Mouse (Mus musculus): ENCODE data around the gene Rab4a. TPM values are rescaled to one million over a fixed set of nuclear protein-coding genes. Genes with fewer than 3 reads are reported as not detected.
A peak's percentile ranks its signal among the peaks of the same experiment; 100 is the strongest.

The Rab4a gene
- polyA plus RNA-seq, 1 experiment from 2014 or later: 104 TPM

- H3K4me1 ChIP-seq (replicated peaks; ENCODE audit: control insufficient read depth, insufficient read depth, low read length): no peaks in the 10 kb centered on the region
- H3K27ac ChIP-seq (ENCODE audit: low read depth, low read length): no peak overlapping the region
- H3K36me3 ChIP-seq (ENCODE audit: control insufficient read depth, insufficient read depth): no peaks in the 10 kb centered on the region
- ATAC-seq: no peak
- no peak overlapping the region for H3K4me3 ChIP-seq (ENCODE audit: low read depth, low read length)
- H3K9me3 ChIP-seq (ENCODE audit: control insufficient read depth): no peaks in the 10 kb centered on the region
- no peak overlapping the region for H3K9ac ChIP-seq (ENCODE audit: low read depth, low read length)
- no peak for TF ChIP-seq CTCF (IDR thresholded peaks at IDR 0.05; ENCODE audit: low read depth)
- H3K4me2 ChIP-seq (replicated peaks; ENCODE audit: low read depth): no peak overlapping the region
- WGBS: 80% methylated on average over 6 of the region's 6 CpGs
- H3K27me3 ChIP-seq (replicated peaks; ENCODE audit: control insufficient read depth, insufficient read depth, low read length): no peaks in the 10 kb centered on the region
These were observed 67.6 kb downstream of the Rab4a start for GRCm38 (mm10) chr8:123873364-123873763.

DNA sequence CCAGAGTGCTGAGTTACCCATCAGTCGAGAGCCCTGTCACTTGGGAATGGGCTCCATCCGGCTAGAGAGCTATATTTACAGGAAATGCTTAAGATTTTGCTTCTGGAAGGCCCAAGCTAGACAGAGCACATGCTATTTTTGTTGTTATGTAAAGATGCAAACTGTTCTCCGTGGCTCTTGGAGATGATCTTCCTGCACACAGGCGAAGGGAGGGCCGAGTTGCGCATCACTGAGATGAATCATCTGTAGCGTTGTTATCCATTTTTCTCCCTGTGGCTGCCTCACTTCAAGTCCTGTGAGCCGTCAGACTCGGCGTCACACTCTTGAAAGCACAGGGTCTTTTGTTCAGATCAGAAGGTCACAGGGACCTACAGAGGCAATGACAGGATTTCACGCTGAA is 68.5 kb downstream of the Rab4a start:
- Histone ChIP-seq H3K9ac (ENCODE audit: low read depth, low read length) (no peak overlapping the region), H3K9me3 (ENCODE audit: control insufficient read depth) (no peaks in the 10 kb centered on the region), H3K4me1 (replicated peaks; ENCODE audit: control insufficient read depth, insufficient read depth, low read length) (no peaks in the 10 kb centered on the region), H3K4me2 (replicated peaks; ENCODE audit: low read depth) (no peak overlapping the region), H3K27ac (ENCODE audit: low read depth, low read length) (no peak overlapping the region), H3K27me3 (replicated peaks; ENCODE audit: control insufficient read depth, insufficient read depth, low read length) (no peaks in the 10 kb centered on the region), H3K36me3 (ENCODE audit: control insufficient read depth, insufficient read depth) (no peaks in the 10 kb centered on the region), H3K4me3 (ENCODE audit: low read depth, low read length) (no peak overlapping the region)
- no peak for TF ChIP-seq CTCF (IDR thresholded peaks at IDR 0.05; ENCODE audit: low read depth)
- WGBS: 74% methylated on average over 11 of the region's 11 CpGs
- no peak for ATAC-seq

GRCm38 (mm10) chr8:123877865-123878264 is 72.1 kb downstream of the Rab4a start:
- Histone ChIP-seq H3K27me3 (replicated peaks; ENCODE audit: control insufficient read depth, insufficient read depth, low read length) (no peaks in the 10 kb centered on the region), H3K36me3 (ENCODE audit: control insufficient read depth, insufficient read depth) (no peaks in the 10 kb centered on the region), H3K4me2 (replicated peaks; ENCODE audit: low read depth) (no peak overlapping the region), H3K9me3 (ENCODE audit: control insufficient read depth) (no peaks in the 10 kb centered on the region), H3K4me3 (ENCODE audit: low read depth, low read length) (no peak overlapping the region), H3K9ac (ENCODE audit: low read depth, low read length) (no peak overlapping the region), H3K4me1 (replicated peaks; ENCODE audit: control insufficient read depth, insufficient read depth, low read length) (no peaks in the 10 kb centered on the region; the same call in 1 of the 2 replicates), H3K27ac (ENCODE audit: low read depth, low read length) (no peak overlapping the region)
- no peak for TF ChIP-seq CTCF (IDR thresholded peaks at IDR 0.05; ENCODE audit: low read depth)
- ATAC-seq: no peak
- WGBS: 51% methylated on average over 2 of the region's 2 CpGs

DNA sequence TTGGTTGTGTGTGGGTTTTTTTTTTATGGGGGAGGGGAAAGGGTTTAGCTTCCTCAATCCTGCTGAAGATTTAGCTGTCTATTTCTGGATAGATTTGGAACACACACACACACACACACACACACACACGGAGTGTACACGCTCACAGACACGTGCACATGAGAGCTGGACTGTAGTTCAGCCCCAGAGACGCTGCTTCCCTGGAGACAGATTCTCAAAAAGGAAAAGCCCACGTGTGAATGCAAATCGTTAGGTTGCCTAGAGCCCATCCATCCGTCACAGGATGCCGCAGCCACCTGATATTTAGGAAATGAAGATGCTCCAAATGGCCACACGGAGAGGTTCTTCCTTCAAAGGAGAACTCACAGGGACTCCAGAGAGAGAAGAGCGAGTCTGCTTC is 74.5 kb downstream of the Rab4a start:
- H3K9me3 ChIP-seq (ENCODE audit: control insufficient read depth): no peaks in the 10 kb centered on the region
- no peak for ATAC-seq
- H3K36me3 ChIP-seq (ENCODE audit: control insufficient read depth, insufficient read depth): no peaks in the 10 kb centered on the region
- no peak for TF ChIP-seq CTCF (IDR thresholded peaks at IDR 0.05; ENCODE audit: low read depth)
- no peaks in the 10 kb centered on the region for H3K27me3 ChIP-seq (replicated peaks; ENCODE audit: control insufficient read depth, insufficient read depth, low read length)
- no peaks in the 10 kb centered on the region; the same call in 1 of the 2 replicates for H3K4me1 ChIP-seq (replicated peaks; ENCODE audit: control insufficient read depth, insufficient read depth, low read length)
- H3K27ac ChIP-seq (ENCODE audit: low read depth, low read length): no peak overlapping the region
- no peak overlapping the region for H3K4me2 ChIP-seq (replicated peaks; ENCODE audit: low read depth)
- 69% methylated on average over 10 of the region's 10 CpGs for WGBS
- no peak overlapping the region for H3K9ac ChIP-seq (ENCODE audit: low read depth, low read length)
- H3K4me3 ChIP-seq (ENCODE audit: low read depth, low read length): no peak overlapping the region

GRCm38 (mm10) chr8:123880821-123881350 is 75.1 kb downstream of the Rab4a start:
- Histone ChIP-seq H3K4me3 (ENCODE audit: low read depth, low read length) (no peak overlapping the region), H3K4me2 (replicated peaks; ENCODE audit: low read depth) (no peak overlapping the region), H3K27me3 (replicated peaks; ENCODE audit: control insufficient read depth, insufficient read depth, low read length) (no peaks in the 10 kb centered on the region), H3K4me1 (replicated peaks; ENCODE audit: control insufficient read depth, insufficient read depth, low read length) (no peaks in the 10 kb centered on the region; the same call in 1 of the 2 replicates), H3K36me3 (ENCODE audit: control insufficient read depth, insufficient read depth) (no peaks in the 10 kb centered on the region), H3K27ac (ENCODE audit: low read depth, low read length) (no peak overlapping the region), H3K9ac (ENCODE audit: low read depth, low read length) (no peak overlapping the region), H3K9me3 (ENCODE audit: control insufficient read depth) (no peaks in the 10 kb centered on the region)
- 17% methylated on average over 4 of the region's 4 CpGs for WGBS
- peak; percentile 62 for TF ChIP-seq CTCF (IDR thresholded peaks at IDR 0.05; ENCODE audit: low read depth)
- ATAC-seq: no peak

DNA sequence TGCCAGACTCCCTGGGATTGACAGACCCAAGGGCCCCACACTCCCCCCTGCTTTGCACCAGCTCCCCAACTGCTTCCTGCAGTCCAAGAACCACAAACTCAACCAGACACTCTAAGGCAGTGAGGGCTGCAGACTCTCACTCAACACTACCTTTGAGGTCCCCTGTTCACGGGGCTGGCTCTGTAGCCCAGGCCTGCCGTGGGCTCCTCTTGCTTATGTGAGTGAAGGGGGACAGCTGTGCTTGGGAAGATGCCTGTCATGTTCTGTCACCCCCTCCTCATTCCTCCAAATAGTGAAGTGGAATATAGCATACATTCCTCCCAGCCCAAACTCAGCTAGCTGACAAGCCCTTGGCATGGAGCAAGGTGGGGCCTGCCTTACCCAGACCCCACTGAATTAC is 76.6 kb downstream of the Rab4a start:
- Histone ChIP-seq H3K9ac (ENCODE audit: low read depth, low read length) (no peak overlapping the region), H3K36me3 (ENCODE audit: control insufficient read depth, insufficient read depth) (no peaks in the 10 kb centered on the region), H3K4me2 (replicated peaks; ENCODE audit: low read depth) (no peak overlapping the region), H3K27me3 (replicated peaks; ENCODE audit: control insufficient read depth, insufficient read depth, low read length) (no peaks in the 10 kb centered on the region), H3K9me3 (ENCODE audit: control insufficient read depth) (no peaks in the 10 kb centered on the region), H3K27ac (ENCODE audit: low read depth, low read length) (no peak overlapping the region), H3K4me3 (ENCODE audit: low read depth, low read length) (no peak overlapping the region), H3K4me1 (replicated peaks; ENCODE audit: control insufficient read depth, insufficient read depth, low read length) (no peaks in the 10 kb centered on the region; the same call in 1 of the 2 replicates)
- WGBS: 78% methylated on average over 2 of the region's 2 CpGs
- no peak for TF ChIP-seq CTCF (IDR thresholded peaks at IDR 0.05; ENCODE audit: low read depth)
- no peak for ATAC-seq

GRCm38 (mm10) chr8:123883094-123883493 is 77.3 kb downstream of the Rab4a start:
- no peaks in the 10 kb centered on the region; the same call in 1 of the 2 replicates for H3K4me1 ChIP-seq (replicated peaks; ENCODE audit: control insufficient read depth, insufficient read depth, low read length)
- H3K27me3 ChIP-seq (replicated peaks; ENCODE audit: control insufficient read depth, insufficient read depth, low read length): no peaks in the 10 kb centered on the region
- ATAC-seq: no peak

More at GRCm38 (mm10) chr8:123883094-123883493, 77.3 kb downstream of the Rab4a start:
- no peak for TF ChIP-seq CTCF (IDR thresholded peaks at IDR 0.05; ENCODE audit: low read depth)
- no peaks in the 10 kb centered on the region for H3K36me3 ChIP-seq (ENCODE audit: control insufficient read depth, insufficient read depth)
- no peaks in the 10 kb centered on the region for H3K9me3 ChIP-seq (ENCODE audit: control insufficient read depth)
- H3K4me3 ChIP-seq (ENCODE audit: low read depth, low read length): no peak overlapping the region
- no peak overlapping the region for H3K4me2 ChIP-seq (replicated peaks; ENCODE audit: low read depth)
- H3K9ac ChIP-seq (ENCODE audit: low read depth, low read length): no peak overlapping the region
- 76% methylated on average over 4 of the region's 4 CpGs for WGBS
- no peak overlapping the region for H3K27ac ChIP-seq (ENCODE audit: low read depth, low read length)

Other genes with a start within 250 kb of the Rab4a start
- 18.7 and 19.5 TPM in 2 replicates for gene Rhou, start 152.1 kb upstream of the Rab4a start, polyA plus RNA-seq (2015; fragmentation: Nextera tagmentation; extraction: Ambion mirVana)
- 1.5 and 1.8 TPM in 2 replicates for gene Ccsap, start 54.2 kb downstream of the Rab4a start, polyA plus RNA-seq (2015; fragmentation: Nextera tagmentation; extraction: Ambion mirVana)
- gene Acta1, start 88.8 kb downstream of the Rab4a start, polyA plus RNA-seq (2015; fragmentation: Nextera tagmentation; extraction: Ambion mirVana): 2.7 and 7.6 TPM in 2 replicates
- gene Nup133, start 143.3 kb downstream of the Rab4a start, polyA plus RNA-seq (2015; fragmentation: Nextera tagmentation; extraction: Ambion mirVana): 7.7 and 8.5 TPM in 2 replicates
- gene Abcb10, start 177.1 kb downstream of the Rab4a start, polyA plus RNA-seq (2015; fragmentation: Nextera tagmentation; extraction: Ambion mirVana): 10.7 and 11.9 TPM in 2 replicates
- 18.6 and 18.8 TPM in 2 replicates for gene Taf5l, start 215.4 kb downstream of the Rab4a start, polyA plus RNA-seq (2015; fragmentation: Nextera tagmentation; extraction: Ambion mirVana)
- gene Urb2, start 215.5 kb downstream of the Rab4a start, polyA plus RNA-seq (2015; fragmentation: Nextera tagmentation; extraction: Ambion mirVana): 1.6 and 1.7 TPM in 2 replicates